Mouse (Mus musculus) liver, adult 2 months (tissue): ENCODE data around the gene Gfra1.

ENCODE experiments used
- CTCF ChIP-seq: fragments of 200-500 bp; IDR thresholded peaks from 2 replicates; pipeline ENCODE4 v1.5.1; 2011; ENCODE audit warnings: low read depth, low read length, control low read depth
- POLR2A ChIP-seq: fragments of 200-500 bp; IDR thresholded peaks from 2 replicates; pipeline ENCODE4 v1.6.1; 2011; ENCODE audit warnings: low read length, control low read depth; ENCODE audit not compliant: insufficient read depth; ENCODE audit errors: extremely low read depth

GRCm38 (mm10) chr19:58296842-58297190 lies 158.9 kb downstream of the Gfra1 start:
- TF ChIP-seq POLR2A, result no peak
- no peak for TF ChIP-seq CTCF
